Mouse (Mus musculus): ENCODE measurements around the gene Itfg1.
A peak's percentile ranks its signal among the peaks of the same experiment; 100 is the strongest.
"Not testable (repeated sequence)": the region's sequence is repeated elsewhere in the genome, so short reads cannot be mapped to it uniquely, and the experiment has no call there.

Gene Itfg1

GRCm38 (mm10) chr8:85840657-85841488 lies at the start of gene Itfg1, which contains the start of gene Phkb:
Gene Itfg1, minus strand, starts transcription at chr8:85840921.
Gene Phkb, plus strand, starts transcription at chr8:85840959.
- DNase-seq, result peak; percentile 87 to 91

- DNase-seq, result no peak
Observed at GRCm38 (mm10) chr8:85884811-85885210, 44.1 kb upstream of the Itfg1 start.

- no peak for DNase-seq
Observed at GRCm38 (mm10) chr8:85879624-85880023, 38.9 kb upstream of the Itfg1 start.

GRCm38 (mm10) chr8:85877976-85878375 lies 37.3 kb upstream of the Itfg1 start:
- DNase-seq, result no peak

- peak; percentile 11 to 58 for DNase-seq
Observed at GRCm38 (mm10) chr8:85871660-85872059, 30.9 kb upstream of the Itfg1 start.

- no peak for DNase-seq
Observed at GRCm38 (mm10) chr8:85862381-85862780, 21.7 kb upstream of the Itfg1 start.

- DNase-seq, result no peak
Observed at GRCm38 (mm10) chr8:85860612-85861011, 19.9 kb upstream of the Itfg1 start.

- peak in 1 of 2 experiments; percentile 28 for DNase-seq
Observed at GRCm38 (mm10) chr8:85857227-85857896, 16.6 kb upstream of the Itfg1 start.

- DNase-seq, result no peak
Observed at GRCm38 (mm10) chr8:85854220-85855123, 13.8 kb upstream of the Itfg1 start.

- no peak for DNase-seq
Observed at GRCm38 (mm10) chr8:85845887-85846286, 5.2 kb upstream of the Itfg1 start.

GRCm38 (mm10) chr8:85841489-85841795 lies 721 bp upstream of the Itfg1 start:
- DNase-seq, result no peak

GRCm38 (mm10) chr8:85839916-85840656 lies 635 bp downstream of the Itfg1 start:
- DNase-seq, result no peak

- DNase-seq, result no peak
Observed at GRCm38 (mm10) chr8:85813621-85814020, 27.1 kb downstream of the Itfg1 start.

GRCm38 (mm10) chr8:85801408-85801807 lies 39.3 kb downstream of the Itfg1 start:
- no peak for DNase-seq

- DNase-seq, result no peak
Observed at GRCm38 (mm10) chr8:85800164-85800563, 40.6 kb downstream of the Itfg1 start.

GRCm38 (mm10) chr8:85796392-85796791 lies 44.3 kb downstream of the Itfg1 start:
- DNase-seq, result not testable (repeated sequence)

- DNase-seq, result no peak
Observed at GRCm38 (mm10) chr8:85788341-85788740, 52.4 kb downstream of the Itfg1 start.

- no peak for DNase-seq
Observed at GRCm38 (mm10) chr8:85787909-85788308, 52.8 kb downstream of the Itfg1 start.

GRCm38 (mm10) chr8:85785506-85785905 lies 55.2 kb downstream of the Itfg1 start:
- DNase-seq, result no peak

GRCm38 (mm10) chr8:85783871-85784270 lies 56.9 kb downstream of the Itfg1 start:
- DNase-seq, result no peak

- no peak for DNase-seq
Observed at GRCm38 (mm10) chr8:85780091-85780490, 60.6 kb downstream of the Itfg1 start.

GRCm38 (mm10) chr8:85745053-85745452 lies 95.7 kb downstream of the Itfg1 start:
- no peak for DNase-seq

All from lung, adult 18-20 months (tissue).